28 mouse cellular contexts compared by ENCODE assay signal in the genomic region with DNA sequence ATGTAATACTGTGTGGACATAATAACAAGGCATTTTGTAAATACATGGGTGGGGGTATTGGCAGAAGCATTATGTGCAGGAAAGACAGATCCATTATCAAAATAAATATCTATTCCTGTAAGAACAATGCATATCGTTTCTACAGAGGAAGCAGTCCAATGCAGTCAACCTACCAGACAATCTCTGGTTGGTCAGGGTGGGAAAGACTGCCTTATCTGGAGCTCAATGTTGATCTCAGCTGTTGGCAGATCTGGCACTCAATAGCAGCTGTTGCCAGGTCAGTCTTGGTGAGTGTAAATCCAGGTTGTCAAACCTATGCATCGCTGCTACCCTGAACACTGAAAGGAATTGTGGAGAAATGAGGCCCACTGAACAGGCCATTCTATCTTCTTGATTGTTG.
"Had no signal": no experiment of that assay in that cellular context is flagged by ENCODE, and none has a peak within 500 bp of the region (broad histone marks: within the 10 kb centered on the region; RNA-seq: fewer than 3 reads in every experiment).

No protein-coding gene starts in this region.

- H3K4me3 ChIP-seq: embryonic facial prominence, embryonic 10.5 days; embryonic facial prominence, embryonic 12.5 days; embryonic facial prominence, embryonic 13.5 days; embryonic facial prominence, embryonic 15.5 days; erythroblast, embryonic 14.5 days; forebrain, embryonic 10.5 days; forebrain, embryonic 12.5 days; forebrain, embryonic 13.5 days; forebrain, embryonic 15.5 days; gastrocnemius, adult 2 months had no signal

- H3K4me1 ChIP-seq: embryonic facial prominence, embryonic 10.5 days; embryonic facial prominence, embryonic 12.5 days; embryonic facial prominence, embryonic 13.5 days; embryonic facial prominence, embryonic 15.5 days; forebrain, embryonic 10.5 days; forebrain, embryonic 12.5 days; forebrain, embryonic 13.5 days; forebrain, embryonic 15.5 days had no signal

- H3K9ac ChIP-seq: embryonic facial prominence, embryonic 12.5 days; embryonic facial prominence, embryonic 13.5 days; embryonic facial prominence, embryonic 15.5 days; forebrain, embryonic 12.5 days; forebrain, embryonic 13.5 days; forebrain, embryonic 15.5 days; forebrain, postnatal 0 days had no signal

- DNase-seq: cerebellum, adult 18-20 months; cerebellum, adult 2 months; cerebellum, adult 8-10 months; cerebellum, adult 9-10 months; cerebellum, adult 9-11 months; cerebellum, postnatal 10 days; cerebellum, postnatal 14 days; cerebellum, postnatal 25 days; cerebellum, postnatal 36 days; embryo, embryonic 11 days; forebrain, postnatal 0 days; gastrocnemius, adult 2 months; gastrocnemius, postnatal 10 days; gastrocnemius, postnatal 14 days; gastrocnemius, postnatal 25 days; gastrocnemius, postnatal 36 days; heart, adult 11 months had no signal

- H3K36me3 ChIP-seq: embryonic facial prominence, embryonic 10.5 days; embryonic facial prominence, embryonic 12.5 days; embryonic facial prominence, embryonic 13.5 days; embryonic facial prominence, embryonic 15.5 days; forebrain, embryonic 10.5 days; forebrain, embryonic 12.5 days; forebrain, embryonic 15.5 days had no signal

- H3K9me3 ChIP-seq: embryonic facial prominence, embryonic 10.5 days; embryonic facial prominence, embryonic 12.5 days; embryonic facial prominence, embryonic 13.5 days; embryonic facial prominence, embryonic 15.5 days; forebrain, embryonic 10.5 days; forebrain, embryonic 12.5 days; forebrain, embryonic 13.5 days; forebrain, embryonic 15.5 days had no signal

- ATAC-seq: forebrain, embryonic 13.5 days; forebrain, embryonic 14.5 days; forebrain, embryonic 15.5 days; forebrain, embryonic 16.5 days; forebrain, postnatal 0 days had no signal

- H3K4me2 ChIP-seq: embryonic facial prominence, embryonic 12.5 days; embryonic facial prominence, embryonic 13.5 days; embryonic facial prominence, embryonic 15.5 days; forebrain, embryonic 12.5 days; forebrain, embryonic 13.5 days; forebrain, embryonic 15.5 days had no signal

- H3K27me3 ChIP-seq: embryonic facial prominence, embryonic 12.5 days; embryonic facial prominence, embryonic 13.5 days; embryonic facial prominence, embryonic 15.5 days; forebrain, embryonic 12.5 days; forebrain, embryonic 13.5 days; forebrain, embryonic 15.5 days had no signal

- H3K27ac ChIP-seq: embryonic facial prominence, embryonic 10.5 days; embryonic facial prominence, embryonic 12.5 days; embryonic facial prominence, embryonic 13.5 days; embryonic facial prominence, embryonic 15.5 days; forebrain, embryonic 10.5 days; forebrain, embryonic 12.5 days; forebrain, embryonic 13.5 days; forebrain, embryonic 15.5 days; gastrocnemius, adult 2 months had no signal
